Mouse (Mus musculus): Measurements from ENCODE around the gene Smad3.

- TF ChIP-seq CTCF (conservative IDR thresholded peaks at IDR 0.05 in 1 of 2, IDR thresholded peaks at IDR 0.05 in 1 of 2; ENCODE audit: low read depth in 2 of 2, low read length in 2 of 2), result peak in 1 of 2 experiments; percentile 32; a peak in 1 of 4 replicates
- TF ChIP-seq POLR2A (IDR thresholded peaks at IDR 0.05; ENCODE audit: low read depth, low read length), result peak; percentile 91
- no peak for TF ChIP-seq MYC (IDR thresholded peaks at IDR 0.05; ENCODE audit: low read depth, low read length)
- TF ChIP-seq POLR2AphosphoS2 (IDR thresholded peaks at IDR 0.05; ENCODE audit: low read depth, low read length), result no peak; the same call in 1 of the 2 replicates
- peak; percentile 67 for TF ChIP-seq NRF1 (IDR thresholded peaks at IDR 0.05; ENCODE audit: low read depth, low read length)
- no peak for TF ChIP-seq ZKSCAN1 (IDR thresholded peaks at IDR 0.05; ENCODE audit: borderline replicate concordance, low read depth, low read length)
- TF ChIP-seq SIN3A (IDR thresholded peaks at IDR 0.05; ENCODE audit: low read length), result peak; percentile 98
Measured at GRCm38 (mm10) chr9:63602043-63602939, 155.5 kb downstream of the Smad3 start, which contains the start of the genes Iqch and Aagab.

Measured in CH12.LX (cell line).